Mouse (Mus musculus) brain, embryonic 14.5 days (tissue): Measurements from ENCODE around the gene Lmln. TPM values are rescaled to one million over a fixed set of nuclear protein-coding genes. Genes with fewer than 3 reads are reported as not detected.

Experiments used
- DNase-seq: peaks from one replicate; pipeline ENCODE4 v3.0.0-alpha.2; 2011; ENCODE audit warnings: low read depth
- CTCF ChIP-seq: fragments of 200-500 bp; IDR thresholded peaks from 2 replicates; pipeline ENCODE4 v1.5.1; 2012; ENCODE audit warnings: inconsistent platforms, mild to moderate bottlenecking, moderate library complexity, borderline replicate concordance; ENCODE audit not compliant: insufficient read depth, insufficient read length; ENCODE audit errors: extremely low read depth
- POLR2A ChIP-seq: fragments of 200-500 bp; IDR thresholded peaks from 2 replicates; pipeline ENCODE4 v1.6.1; 2012; ENCODE audit warnings: mild to moderate bottlenecking, inconsistent platforms, borderline replicate concordance; ENCODE audit not compliant: poor library complexity, insufficient read depth, insufficient read length, severe bottlenecking; ENCODE audit errors: extremely low read depth
- polyA plus RNA-seq: library from polyadenylated mRNA; depleted of rRNA; stranded (reverse); fragments of >200 nt; gene quantifications from 2 replicates; pipeline ENCODE4 v1.2.3, GENCODE M21; 2012

Gene Lmln
- polyA plus RNA-seq, 1 experiment: 9.6 TPM

- TF ChIP-seq CTCF: no peak
- TF ChIP-seq POLR2A: no peak
- no peak for DNase-seq
These were observed 2.9 kb upstream of the Lmln start for GRCm38 (mm10) chr16:33059471-33059870.

DNA sequence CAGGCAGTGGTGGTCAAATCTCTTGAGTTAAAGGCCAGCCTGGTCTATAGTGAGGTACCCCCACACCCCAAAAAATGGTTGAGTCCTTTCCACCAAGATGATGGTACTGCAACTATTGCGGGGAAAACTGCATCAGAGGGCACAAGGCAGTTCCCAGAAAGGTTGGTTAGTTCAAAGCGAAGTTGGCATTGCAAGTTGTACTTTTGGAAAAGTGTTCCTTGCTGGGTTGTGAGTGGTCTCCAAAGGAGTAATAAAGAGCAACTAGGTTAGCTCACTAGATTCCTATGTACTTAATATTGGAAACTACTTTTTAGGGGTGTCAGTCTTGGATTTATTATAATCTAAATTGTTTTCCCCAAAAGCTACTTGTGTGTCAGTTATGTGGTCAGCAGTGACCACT, 1.4 kb upstream of the Lmln start:
- TF ChIP-seq POLR2A (no peak), CTCF (no peak)
- DNase-seq: no peak

- TF ChIP-seq POLR2A (no peak), CTCF (no peak)
- DNase-seq: peak; percentile 2
These were observed 921 bp upstream of the Lmln start for GRCm38 (mm10) chr16:33061400-33061799.

GRCm38 (mm10) chr16:33062682-33063131, 386 bp downstream of the Lmln start:
- TF ChIP-seq CTCF (no peak), POLR2A (no peak)
- peak; percentile 83 for DNase-seq

- TF ChIP-seq POLR2A: no peak
- no peak for TF ChIP-seq CTCF
- peak; percentile 50 for DNase-seq
These were observed 946 bp downstream of the Lmln start for GRCm38 (mm10) chr16:33063267-33063666.

- no peak for DNase-seq
- TF ChIP-seq CTCF (0 out of 2 replicates have a peak, but pooled peaks have one; percentile 3), POLR2A (no peak)
These were observed 2.3 kb downstream of the Lmln start for GRCm38 (mm10) chr16:33064636-33065035.

- no peak for DNase-seq
- TF ChIP-seq CTCF: no peak
These were observed 8.6 kb downstream of the Lmln start for GRCm38 (mm10) chr16:33070928-33071327.

DNA sequence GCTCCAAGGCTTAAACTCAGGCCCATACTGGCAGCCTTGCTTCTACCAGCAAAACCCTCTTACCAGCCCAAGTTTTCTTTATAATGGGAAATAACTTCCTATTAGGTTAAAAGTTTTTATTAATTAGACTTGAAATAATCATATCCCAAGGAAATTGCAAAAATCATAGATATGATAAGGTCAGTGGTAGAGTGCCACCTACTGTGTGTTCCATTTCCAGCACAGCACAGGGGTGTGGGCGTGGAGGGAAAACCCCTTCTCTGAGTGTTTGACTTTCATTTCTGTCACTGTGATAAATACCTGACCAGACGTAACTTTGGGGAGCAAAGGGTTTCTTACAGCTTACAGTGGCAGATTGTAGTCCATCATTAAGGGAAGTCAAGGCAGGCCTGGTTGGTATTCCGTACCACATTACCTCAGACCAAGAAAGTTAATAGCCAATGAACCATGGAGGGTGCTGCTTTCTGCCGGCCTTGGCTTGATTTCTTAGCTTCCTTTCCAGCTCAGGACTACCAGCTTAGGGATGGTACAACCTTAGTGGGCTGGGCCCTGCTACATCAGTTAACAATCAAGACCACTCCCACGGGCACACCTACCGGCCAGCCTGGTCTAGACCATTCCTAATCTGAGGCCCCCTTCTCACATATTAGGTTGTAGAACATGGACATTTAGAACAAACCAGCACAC, 10.7 kb downstream of the Lmln start:
- DNase-seq: no peak

GRCm38 (mm10) chr16:33074967-33075366, 12.6 kb downstream of the Lmln start:
- TF ChIP-seq CTCF (no peak), POLR2A (no peak)
- DNase-seq: no peak

More for the DNA sequence above, 10.7 kb downstream of the Lmln start:
- no peak for TF ChIP-seq CTCF
- no peak for TF ChIP-seq POLR2A

GRCm38 (mm10) chr16:33076078-33076477, 13.8 kb downstream of the Lmln start:
- TF ChIP-seq CTCF: no peak
- no peak for TF ChIP-seq POLR2A
- no peak for DNase-seq

- no peak for TF ChIP-seq POLR2A
- TF ChIP-seq CTCF: no peak
- no peak for DNase-seq
These were observed 14.8 kb downstream of the Lmln start for GRCm38 (mm10) chr16:33077069-33077627.

- no peak for DNase-seq
- TF ChIP-seq CTCF (no peak), POLR2A (no peak)
These were observed 17.7 kb downstream of the Lmln start for GRCm38 (mm10) chr16:33080063-33080462.

DNA sequence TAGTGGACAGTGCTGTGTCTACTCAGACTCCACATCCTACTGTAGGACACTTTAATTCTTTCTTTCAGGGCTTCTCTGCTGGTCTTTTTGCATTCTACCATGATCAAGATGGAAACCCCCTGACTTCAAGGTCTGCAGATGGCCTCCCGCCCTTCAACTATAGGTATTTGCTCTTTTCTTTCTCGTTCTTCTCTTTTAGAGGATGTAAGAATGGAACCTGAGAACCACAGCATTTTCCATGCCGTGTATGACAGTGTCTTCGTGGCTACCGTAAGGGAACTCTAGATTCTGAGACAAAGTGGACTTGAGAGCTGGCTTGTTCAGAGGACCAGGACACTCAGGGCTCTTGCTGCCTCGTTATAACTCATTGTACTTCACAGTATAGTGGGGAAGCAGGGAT, 20.6 kb downstream of the Lmln start:
- DNase-seq: no peak
- TF ChIP-seq POLR2A: no peak
- TF ChIP-seq CTCF: no peak

DNA sequence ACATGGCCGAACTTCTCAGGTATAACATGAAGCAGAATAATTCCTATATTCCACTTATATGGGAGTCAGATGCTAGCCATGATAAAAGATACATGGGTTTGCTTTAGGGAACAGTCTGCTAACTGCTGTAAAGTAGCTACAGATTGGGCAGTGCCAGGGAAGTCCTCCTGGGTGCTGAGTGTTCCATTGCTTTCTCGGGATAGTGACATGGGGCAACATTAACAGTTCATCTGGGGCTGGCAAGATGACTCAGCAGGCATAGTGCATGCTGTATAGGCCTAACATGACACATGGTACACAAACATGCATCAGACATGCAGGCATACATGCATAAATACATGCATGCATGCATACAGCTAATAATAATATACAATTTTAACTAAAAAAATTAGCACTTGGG, 21.7 kb downstream of the Lmln start:
- no peak for TF ChIP-seq POLR2A
- no peak for TF ChIP-seq CTCF

More for the DNA sequence above, 21.7 kb downstream of the Lmln start:
- no peak for DNase-seq
